Mouse (Mus musculus) brown adipose tissue, adult 24 weeks (tissue): Measurements from ENCODE around the gene Focad. TPM values are rescaled to one million over a fixed set of nuclear protein-coding genes. Genes with fewer than 3 reads are reported as not detected.

ENCODE experiments used
- H3K27ac ChIP-seq: fragments of 200-500 bp; replicated peaks from 2 replicates; pipeline ENCODE4 v1.5.1; 2012; ENCODE audit warnings: low read depth, mild to moderate bottlenecking, low read length
- H3K4me1 ChIP-seq: fragments of 200-500 bp; 2 replicates; pipeline ENCODE4 v1.6.1; 2012; ENCODE audit warnings: low read length, mixed read lengths; ENCODE audit not compliant: control insufficient read depth, insufficient read depth, insufficient read length
- H3K4me3 ChIP-seq: fragments of 200-500 bp; 2 replicates; pipeline ENCODE4 v1.5.1; 2012; ENCODE audit warnings: low read depth, mild to moderate bottlenecking, low read length, moderate library complexity; ENCODE audit not compliant: insufficient read depth
- polyA plus RNA-seq: library from polyadenylated mRNA; stranded (reverse); fragments of >200 nt; gene quantifications from 2 replicates; pipeline ENCODE4 v1.2.4, GENCODE M21; 2012; ENCODE audit not compliant: missing spikeins, insufficient read depth, insufficient read length

Gene Focad
- polyA plus RNA-seq, 1 experiment: 9.7 TPM

- no peak overlapping the region for H3K4me3 ChIP-seq
- H3K4me1 ChIP-seq: no peaks in the 10 kb centered on the region
- no peak overlapping the region for H3K27ac ChIP-seq
These were observed 346.4 kb downstream of the Focad start for GRCm38 (mm10) chr4:88440814-88441213.

GRCm38 (mm10) chr4:88448976-88449375 lies 354.5 kb downstream of the Focad start:
- no peak overlapping the region for H3K27ac ChIP-seq
- no peak overlapping the region for H3K4me3 ChIP-seq
- no peaks in the 10 kb centered on the region for H3K4me1 ChIP-seq

- no peak overlapping the region for H3K27ac ChIP-seq
- H3K4me1 ChIP-seq: no peaks in the 10 kb centered on the region
- H3K4me3 ChIP-seq: no peak overlapping the region
These were observed 355.8 kb downstream of the Focad start for GRCm38 (mm10) chr4:88450087-88450765.

GRCm38 (mm10) chr4:88458093-88458492 lies 363.7 kb downstream of the Focad start:
- no peaks in the 10 kb centered on the region for H3K4me1 ChIP-seq
- H3K27ac ChIP-seq: no peak overlapping the region
- no peak overlapping the region for H3K4me3 ChIP-seq

- Histone ChIP-seq H3K27ac (no peak overlapping the region), H3K4me1 (no peaks in the 10 kb centered on the region), H3K4me3 (no peak overlapping the region)
These were observed 364.2 kb downstream of the Focad start for GRCm38 (mm10) chr4:88458673-88459072.

Other genes with a start within 250 kb of the Focad start
- 14.9 and 16.8 TPM in 2 replicates for gene Mllt3, start 61.3 kb upstream of the Focad start, polyA plus RNA-seq